Mouse (Mus musculus): ENCODE measurements around the gene Armh3.

DNA sequence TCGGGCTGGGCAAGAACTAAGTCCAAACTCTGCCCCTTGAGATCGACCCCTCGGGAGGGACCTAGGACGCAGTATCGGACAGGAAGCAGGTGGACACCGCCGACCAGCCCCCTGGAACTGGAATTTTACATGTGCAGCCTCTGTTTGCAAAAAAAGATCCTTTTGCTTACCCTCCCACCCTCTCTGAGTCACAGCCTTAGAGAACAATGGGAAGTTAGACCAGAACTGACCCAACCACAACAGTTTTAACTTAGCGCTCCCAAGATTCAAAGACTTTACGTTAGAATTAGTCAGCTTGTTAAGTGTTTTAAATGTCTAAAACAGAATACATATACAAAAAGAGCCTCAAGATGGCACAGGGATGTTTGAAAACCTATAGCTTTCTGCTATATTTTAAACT lies 51.7 kb downstream of the Armh3 start:
- TF ChIP-seq CTCF (IDR thresholded peaks at IDR 0.05; ENCODE audit: extremely low read depth, insufficient read depth, low read length) (no peak), POLR2A (IDR thresholded peaks at IDR 0.05; ENCODE audit: extremely low read depth, insufficient read depth, low read length) (no peak)

All from cortical plate, adult 2 months (tissue).